Mouse (Mus musculus): ENCODE measurements around the gene Slc4a1. TPM values are rescaled to one million over a fixed set of nuclear protein-coding genes. Genes with fewer than 3 reads are reported as not detected.

Gene Slc4a1
- total and polyA plus RNA-seq, 2 experiments from 2014 or later, result 0.24 to 0.68 TPM

DNA sequence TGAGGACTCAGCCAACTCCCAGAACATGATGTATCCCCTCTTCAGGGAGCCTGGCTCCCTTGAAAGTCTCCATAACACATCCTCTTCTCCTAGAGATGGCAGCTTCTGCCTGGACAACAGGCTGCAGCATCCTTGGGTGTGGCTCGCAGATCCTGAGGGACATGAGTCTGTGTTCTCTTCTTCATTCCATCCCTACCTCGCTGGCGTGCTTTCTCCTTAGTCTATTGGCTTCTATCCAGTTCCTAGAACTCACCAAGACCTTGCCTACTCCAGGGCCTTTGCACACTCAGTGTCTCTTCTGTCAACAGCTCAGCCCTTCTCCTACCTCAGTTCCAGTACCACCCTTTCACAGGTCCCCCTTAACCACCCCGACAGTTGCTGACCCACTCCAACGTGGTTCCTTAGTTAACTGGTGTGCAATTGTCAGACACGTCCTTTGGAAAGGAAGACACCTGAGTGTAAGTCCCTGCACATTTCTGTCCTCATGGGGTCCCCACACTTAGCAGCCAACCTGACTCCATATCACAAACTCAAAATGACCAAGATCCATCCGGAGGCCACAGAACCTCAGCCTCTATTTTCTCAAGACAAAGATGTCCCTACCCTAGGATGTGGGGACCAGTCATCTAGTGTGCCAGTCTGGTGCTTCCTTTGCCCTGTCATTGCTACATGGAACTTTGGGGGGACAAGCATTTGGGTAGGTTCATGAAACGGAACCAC is 4.1 kb downstream of the Slc4a1 start:
- no peak overlapping the region for H3K4me2 ChIP-seq (ENCODE audit: low read depth)
- H3K27me3 ChIP-seq (ENCODE audit: insufficient read depth, low read length), result no peaks in the 10 kb centered on the region
- H3K4me1 ChIP-seq (ENCODE audit: insufficient read depth), result no peaks in the 10 kb centered on the region
- H3K9me3 ChIP-seq (ENCODE audit: low read length), result no peaks in the 10 kb centered on the region
- no peak for TF ChIP-seq CTCF (IDR thresholded peaks at IDR 0.05; ENCODE audit: low read depth)
- H3K4me3 ChIP-seq (ENCODE audit: low read depth, low read length), result no peak overlapping the region
- DNase-seq (no peak), ATAC-seq (no peak)
- 89% methylated on average over 8 of the region's 8 CpGs for WGBS
- no peak overlapping the region for H3K27ac ChIP-seq (ENCODE audit: low read depth, low read length)
- no peaks in the 10 kb centered on the region for H3K36me3 ChIP-seq (ENCODE audit: insufficient read depth)
- no peak overlapping the region for H3K9ac ChIP-seq

DNA sequence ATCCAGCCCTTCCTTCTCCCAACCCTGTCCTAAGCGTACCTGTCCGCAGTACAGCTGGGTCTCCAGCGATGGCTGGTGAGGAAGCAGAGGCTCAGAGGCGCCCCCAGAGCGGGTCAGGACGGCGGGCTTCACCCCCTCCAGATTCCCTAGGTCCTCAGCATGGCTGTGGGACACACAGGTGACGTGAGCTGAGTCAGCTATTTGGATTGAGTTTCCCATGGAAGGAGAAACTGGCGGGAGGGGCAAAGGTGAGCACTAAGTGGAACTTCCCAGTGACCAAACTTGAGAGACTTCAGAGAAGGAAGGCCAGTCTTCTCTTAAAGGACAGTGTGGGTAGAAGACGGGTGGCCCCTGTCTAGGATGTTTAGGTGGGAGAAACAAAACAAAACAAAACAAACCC is 7.6 kb downstream of the Slc4a1 start:
- Histone ChIP-seq H3K36me3 (ENCODE audit: insufficient read depth) (no peaks in the 10 kb centered on the region), H3K4me1 (ENCODE audit: insufficient read depth) (no peaks in the 10 kb centered on the region), H3K27ac (ENCODE audit: low read depth, low read length) (no peak overlapping the region), H3K4me3 (ENCODE audit: low read depth, low read length) (no peak overlapping the region), H3K27me3 (ENCODE audit: insufficient read depth, low read length) (0 out of 2 replicates have a peak, but pooled peaks cover 1% of the 10 kb centered on the region), H3K9me3 (ENCODE audit: low read length) (no peaks in the 10 kb centered on the region), H3K9ac (no peak overlapping the region), H3K4me2 (ENCODE audit: low read depth) (no peak overlapping the region)
- DNase-seq, result no peak
- 74% methylated on average over 10 of the region's 10 CpGs for WGBS
- no peak for ATAC-seq
- no peak for TF ChIP-seq CTCF (IDR thresholded peaks at IDR 0.05; ENCODE audit: low read depth)

DNA sequence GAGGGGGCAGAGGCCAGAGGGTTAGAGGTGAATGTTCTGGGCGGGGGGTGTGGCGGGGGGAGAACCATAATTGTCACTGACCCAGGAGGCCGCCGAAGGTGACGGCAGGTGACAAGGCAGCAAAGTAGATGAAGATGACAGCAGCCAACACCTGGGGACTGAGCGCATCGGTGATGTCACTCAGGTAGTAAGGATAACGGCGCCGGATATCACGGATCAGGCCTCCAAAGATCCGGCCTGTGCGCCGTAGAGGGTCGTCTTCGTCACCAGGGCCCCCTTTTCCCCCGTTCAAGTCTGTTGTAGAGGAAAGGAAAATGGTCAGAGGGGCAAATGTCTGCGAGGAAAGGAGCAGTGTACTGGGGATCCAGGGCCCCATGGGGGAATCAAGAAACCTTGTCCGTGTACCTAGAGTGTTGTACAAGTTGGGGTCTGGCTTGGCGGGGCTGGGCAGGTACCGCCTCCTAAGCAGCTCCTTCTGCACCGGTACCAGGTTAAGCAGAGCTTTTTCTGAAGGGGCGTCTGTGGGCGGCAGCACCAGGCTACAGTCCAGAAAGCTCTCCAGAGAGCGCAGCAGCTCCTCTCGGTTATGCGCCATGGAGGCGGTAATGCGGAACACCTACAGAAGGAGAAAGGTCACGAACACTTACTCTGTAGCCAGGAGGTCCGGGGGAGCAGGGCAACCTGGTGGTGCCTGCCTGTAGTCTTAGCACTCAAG is 9.2 kb downstream of the Slc4a1 start:
- no peaks in the 10 kb centered on the region for H3K4me1 ChIP-seq (ENCODE audit: insufficient read depth)
- 0 out of 2 replicates have a peak, but pooled peaks cover 4% of the 10 kb centered on the region for H3K27me3 ChIP-seq (ENCODE audit: insufficient read depth, low read length)
- H3K9ac ChIP-seq, result no peak overlapping the region
- no peaks in the 10 kb centered on the region for H3K9me3 ChIP-seq (ENCODE audit: low read length)
- no peak overlapping the region for H3K4me2 ChIP-seq (ENCODE audit: low read depth)
- no peak for ATAC-seq
- TF ChIP-seq CTCF (IDR thresholded peaks at IDR 0.05; ENCODE audit: low read depth), result no peak
- no peak for DNase-seq
- no peak overlapping the region for H3K27ac ChIP-seq (ENCODE audit: low read depth, low read length)
- 79% methylated on average over 31 of the region's 31 CpGs for WGBS
- H3K4me3 ChIP-seq (ENCODE audit: low read depth, low read length), result no peak overlapping the region
- H3K36me3 ChIP-seq (ENCODE audit: insufficient read depth), result no peaks in the 10 kb centered on the region

DNA sequence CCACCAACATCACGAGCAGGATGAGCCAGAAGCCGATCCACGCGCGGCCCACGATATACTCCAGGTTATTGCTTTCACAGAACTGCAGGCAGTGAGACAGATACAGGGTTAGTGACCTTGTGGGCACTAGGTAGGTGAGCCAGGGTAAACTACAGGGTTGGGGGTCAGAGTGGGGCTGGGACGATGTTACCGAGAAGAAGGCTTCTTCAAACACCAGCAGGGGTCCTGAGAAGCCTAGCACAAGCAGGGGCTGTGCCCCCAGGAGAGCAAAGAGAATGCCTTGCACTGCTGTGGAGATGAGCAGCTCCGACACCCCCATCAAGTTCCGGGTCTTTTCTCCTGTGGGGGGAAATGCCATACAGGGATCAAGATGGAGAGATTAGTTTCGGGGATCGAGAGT is 9.8 kb downstream of the Slc4a1 start:
- H3K4me2 ChIP-seq (ENCODE audit: low read depth), result no peak overlapping the region
- H3K4me3 ChIP-seq (ENCODE audit: low read depth, low read length), result no peak overlapping the region
- H3K36me3 ChIP-seq (ENCODE audit: insufficient read depth), result no peaks in the 10 kb centered on the region
- H3K9ac ChIP-seq, result no peak overlapping the region
- 0 out of 2 replicates have a peak, but pooled peaks cover 4% of the 10 kb centered on the region for H3K27me3 ChIP-seq (ENCODE audit: insufficient read depth, low read length)
- no peaks in the 10 kb centered on the region for H3K9me3 ChIP-seq (ENCODE audit: low read length)
- H3K27ac ChIP-seq (ENCODE audit: low read depth, low read length), result no peak overlapping the region
- no peak for TF ChIP-seq CTCF (IDR thresholded peaks at IDR 0.05; ENCODE audit: low read depth)
- ATAC-seq, result no peak
- H3K4me1 ChIP-seq (ENCODE audit: insufficient read depth), result no peaks in the 10 kb centered on the region
- no peak for DNase-seq
- WGBS, result 86% methylated on average over 12 of the region's 12 CpGs

DNA sequence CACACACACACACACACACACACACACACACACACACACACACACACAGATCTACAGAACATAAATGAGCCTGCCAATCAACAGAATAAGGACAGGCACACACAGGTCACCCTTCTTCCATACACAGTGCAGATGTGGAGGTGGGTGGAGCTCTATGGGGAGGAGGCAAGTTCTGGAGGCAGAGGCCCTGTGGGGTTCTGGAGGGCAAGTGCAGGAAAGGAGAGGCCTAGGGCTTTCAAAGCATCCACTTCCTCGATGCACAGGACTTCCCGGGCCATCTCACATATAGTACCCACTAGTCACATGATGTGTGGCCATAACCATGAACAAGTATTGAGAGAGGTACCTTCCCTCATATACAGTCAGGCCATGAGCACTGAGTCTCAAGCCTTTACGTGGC is 10.5 kb downstream of the Slc4a1 start:
- Histone ChIP-seq H3K4me1 (ENCODE audit: insufficient read depth) (no peaks in the 10 kb centered on the region), H3K9ac (no peak overlapping the region), H3K4me3 (ENCODE audit: low read depth, low read length) (no peak overlapping the region), H3K9me3 (ENCODE audit: low read length) (no peaks in the 10 kb centered on the region), H3K36me3 (ENCODE audit: insufficient read depth) (no peaks in the 10 kb centered on the region), H3K27ac (ENCODE audit: low read depth, low read length) (no peak overlapping the region), H3K4me2 (ENCODE audit: low read depth) (no peak overlapping the region), H3K27me3 (ENCODE audit: insufficient read depth, low read length) (0 out of 2 replicates have a peak, but pooled peaks cover 4% of the 10 kb centered on the region)
- TF ChIP-seq CTCF (IDR thresholded peaks at IDR 0.05; ENCODE audit: low read depth), result no peak
- no peak for ATAC-seq
- no peak for DNase-seq
- WGBS, result 83% methylated on average over 3 of the region's 3 CpGs

DNA sequence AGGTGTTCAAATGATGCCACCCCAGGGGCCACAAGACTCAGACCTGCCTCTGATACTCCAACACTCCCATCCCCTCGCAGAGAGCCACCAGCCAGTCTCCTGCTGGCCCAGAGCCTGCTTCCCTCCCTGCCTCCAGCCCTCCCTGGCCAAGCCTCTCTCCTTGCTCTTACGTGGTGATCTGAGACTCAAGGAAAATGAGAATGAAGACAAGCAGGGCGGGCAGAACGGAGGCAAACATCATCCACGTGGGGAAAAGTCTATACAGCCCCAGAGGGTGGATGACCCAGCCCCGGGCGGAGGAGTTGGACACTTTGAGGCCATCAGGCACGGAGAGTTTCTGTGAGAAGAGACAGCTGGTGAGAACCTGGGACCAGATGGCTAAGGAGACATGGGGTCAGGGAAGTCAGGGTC is 13.0 kb downstream of the Slc4a1 start:
- no peak for DNase-seq
- Histone ChIP-seq H3K27me3 (ENCODE audit: insufficient read depth, low read length) (0 out of 2 replicates have a peak, but pooled peaks cover 4% of the 10 kb centered on the region), H3K9me3 (ENCODE audit: low read length) (no peaks in the 10 kb centered on the region), H3K36me3 (ENCODE audit: insufficient read depth) (no peaks in the 10 kb centered on the region), H3K27ac (ENCODE audit: low read depth, low read length) (no peak overlapping the region), H3K4me1 (ENCODE audit: insufficient read depth) (no peaks in the 10 kb centered on the region), H3K4me2 (ENCODE audit: low read depth) (no peak overlapping the region), H3K4me3 (ENCODE audit: low read depth, low read length) (no peak overlapping the region), H3K9ac (no peak overlapping the region)
- no peak for TF ChIP-seq CTCF (IDR thresholded peaks at IDR 0.05; ENCODE audit: low read depth)
- WGBS, result 47% methylated on average over 8 of the region's 8 CpGs
- ATAC-seq, result no peak

DNA sequence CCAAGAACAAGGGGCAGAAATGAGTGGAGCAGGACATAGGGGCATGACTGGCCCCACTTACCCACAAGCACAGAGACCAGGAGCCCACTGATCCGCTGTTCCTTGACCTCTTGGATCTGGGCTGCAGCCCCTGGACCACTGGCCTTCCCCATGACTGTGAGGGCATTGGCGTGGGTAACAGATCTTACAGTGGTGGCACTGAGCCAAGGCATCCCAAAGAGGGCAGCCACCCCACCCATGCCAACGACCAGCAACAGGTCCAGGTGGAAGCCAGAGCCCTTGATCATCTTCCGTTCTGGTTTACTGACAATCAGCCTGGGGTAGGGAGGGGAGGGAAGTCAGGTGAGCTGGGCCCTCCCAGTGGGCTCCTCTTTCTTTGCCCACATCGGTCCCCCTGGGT is 13.6 kb downstream of the Slc4a1 start:
- ATAC-seq, result no peak
- WGBS, result 55% methylated on average over 5 of the region's 5 CpGs
- Histone ChIP-seq H3K9ac (no peak overlapping the region), H3K4me3 (ENCODE audit: low read depth, low read length) (no peak overlapping the region), H3K36me3 (ENCODE audit: insufficient read depth) (no peaks in the 10 kb centered on the region), H3K9me3 (ENCODE audit: low read length) (no peaks in the 10 kb centered on the region), H3K27me3 (ENCODE audit: insufficient read depth, low read length) (0 out of 2 replicates have a peak, but pooled peaks cover 4% of the 10 kb centered on the region), H3K4me2 (ENCODE audit: low read depth) (no peak overlapping the region), H3K27ac (ENCODE audit: low read depth, low read length) (no peak overlapping the region), H3K4me1 (ENCODE audit: insufficient read depth) (no peaks in the 10 kb centered on the region)
- TF ChIP-seq CTCF (IDR thresholded peaks at IDR 0.05; ENCODE audit: low read depth), result no peak
- no peak for DNase-seq

All from forebrain, postnatal 0 days (tissue).